Mouse (Mus musculus) kidney, embryonic 16.5 days (tissue): ENCODE data around the gene Nap1l5. TPM values are rescaled to one million over a fixed set of nuclear protein-coding genes. Genes with fewer than 3 reads are reported as not detected.
A peak's percentile ranks its signal among the peaks of the same experiment; 100 is the strongest.

Source experiments
- ATAC-seq: fragments of 200-750 bp; cut with Nextera tagmentation; 2 replicates; pipeline ENCODE4 v1.8.0; 2017; ENCODE audit warnings: moderate TSS enrichment; ENCODE audit not compliant: low FRiP score, low TSS enrichment
- H3K27ac ChIP-seq: fragments of 300-500 bp; sonication (generic); 2 replicates; pipeline ENCODE4 v1.5.1; 2014; ENCODE audit warnings: low read length
- H3K27me3 ChIP-seq: fragments of 300-500 bp; sonication (generic); 2 replicates; pipeline ENCODE4 v1.6.1; 2014; ENCODE audit warnings: low read length, control low read depth, mixed read lengths; ENCODE audit not compliant: insufficient read depth
- H3K36me3 ChIP-seq: fragments of 300-500 bp; sonication (generic); 2 replicates; pipeline ENCODE4 v1.6.1; 2014; ENCODE audit warnings: low read length, control low read depth, mixed read lengths; ENCODE audit not compliant: insufficient read depth
- H3K4me1 ChIP-seq: fragments of 300-500 bp; sonication (generic); 2 replicates; pipeline ENCODE4 v1.6.1; 2014; ENCODE audit warnings: low read length, control low read depth, mixed read lengths; ENCODE audit not compliant: insufficient read depth
- H3K4me2 ChIP-seq: fragments of 300-500 bp; sonication (generic); replicated peaks from 2 replicates; pipeline ENCODE4 v1.6.1; 2014; ENCODE audit warnings: low read depth, low read length
- H3K4me3 ChIP-seq: fragments of 300-500 bp; sonication (generic); 2 replicates; pipeline ENCODE4 v1.5.1; 2014; ENCODE audit warnings: mild to moderate bottlenecking, low read length
- H3K9ac ChIP-seq: fragments of 300-500 bp; sonication (generic); replicated peaks from 2 replicates; pipeline ENCODE4 v1.6.1; 2014; ENCODE audit warnings: low read length
- H3K9me3 ChIP-seq: fragments of 300-500 bp; sonication (generic); 2 replicates; pipeline ENCODE4 v1.6.1; 2016; ENCODE audit warnings: low read length, control low read depth
- WGBS: fragments of 180-500 bp; shearing (Covaris S2); extraction: QIAGEN DNeasy Blood & Tissue Kit; methylation state at CpG from one replicate; pipeline ENCODE4 v1.1.7; 2014; 5-methylcytosine and 5-hydroxymethylcytosine counted together
- polyA plus RNA-seq: library from polyadenylated mRNA; unstranded; fragments of >200 nt; fragmentation: Nextera tagmentation; extraction: Ambion mirVana; gene quantifications from 2 replicates; pipeline ENCODE4 v1.2.1, GENCODE M21; 2015

Gene Nap1l5
- polyA plus RNA-seq, 1 experiment from 2014 or later: 0.85 TPM

GRCm38 (mm10) chr6:58912842-58913241 lies 6.0 kb upstream of the Nap1l5 start:
- Histone ChIP-seq H3K9ac (no peak overlapping the region), H3K4me2 (no peak overlapping the region), H3K4me1 (no peaks in the 10 kb centered on the region), H3K27ac (no peak overlapping the region), H3K27me3 (no peaks in the 10 kb centered on the region), H3K36me3 (no peaks in the 10 kb centered on the region), H3K9me3 (peaks cover under 1% of the 10 kb centered on the region; the same call in 1 of the 2 replicates), H3K4me3 (no peak overlapping the region)
- 66% methylated on average over 5 of the region's 5 CpGs for WGBS
- ATAC-seq: no peak

GRCm38 (mm10) chr6:58907791-58908190 lies 915 bp upstream of the Nap1l5 start:
- 75% methylated on average over 2 of the region's 2 CpGs for WGBS
- Histone ChIP-seq H3K4me2 (no peak overlapping the region), H3K36me3 (peaks cover 12% of the 10 kb centered on the region), H3K27me3 (no peaks in the 10 kb centered on the region), H3K4me1 (0 out of 2 replicates have a peak, but pooled peaks cover 2% of the 10 kb centered on the region), H3K4me3 (no peak overlapping the region), H3K9ac (no peak overlapping the region), H3K27ac (no peak overlapping the region), H3K9me3 (peaks cover 20% of the 10 kb centered on the region)
- ATAC-seq: no peak

DNA sequence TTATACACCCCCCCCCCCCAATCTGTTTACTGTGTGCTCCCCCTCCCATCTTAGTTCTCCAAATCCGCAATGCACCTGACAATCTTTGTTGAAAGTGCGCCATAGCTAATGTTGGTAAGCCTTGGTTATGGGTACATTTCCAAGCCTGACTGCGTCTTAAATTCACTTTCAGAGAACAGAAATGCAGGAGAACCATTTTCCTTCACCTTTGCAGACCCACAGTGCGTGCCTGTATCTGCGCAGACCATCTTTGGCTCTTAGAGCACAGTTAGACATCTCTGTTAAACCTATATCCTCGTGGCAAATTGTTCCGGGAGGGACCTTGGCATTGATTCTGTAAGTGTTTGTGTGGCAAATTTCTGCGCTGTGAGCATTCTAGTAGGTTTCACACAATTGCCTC lies 460 bp upstream of the Nap1l5 start:
- ATAC-seq: no peak
- peaks cover 12% of the 10 kb centered on the region for H3K36me3 ChIP-seq
- 90% methylated on average over 8 of the region's 8 CpGs for WGBS
- H3K4me2 ChIP-seq: peak overlapping the region; percentile 52
- 0 out of 2 replicates have a peak, but pooled peaks cover 2% of the 10 kb centered on the region for H3K4me1 ChIP-seq
- H3K27me3 ChIP-seq: no peaks in the 10 kb centered on the region
- no peak overlapping the region for H3K9ac ChIP-seq
- peaks cover 20% of the 10 kb centered on the region for H3K9me3 ChIP-seq
- no peak overlapping the region for H3K4me3 ChIP-seq
- no peak overlapping the region for H3K27ac ChIP-seq

- Histone ChIP-seq H3K27me3 (no peaks in the 10 kb centered on the region), H3K4me3 (no peak overlapping the region), H3K4me1 (0 out of 2 replicates have a peak, but pooled peaks cover 2% of the 10 kb centered on the region), H3K9me3 (peaks cover 20% of the 10 kb centered on the region), H3K36me3 (peaks cover 12% of the 10 kb centered on the region), H3K27ac (no peak overlapping the region), H3K9ac (no peak overlapping the region), H3K4me2 (no peak overlapping the region)
- ATAC-seq: no peak
- WGBS: 56% methylated on average over 3 of the region's 3 CpGs
Observed at GRCm38 (mm10) chr6:58904551-58904950, 2.3 kb downstream of the Nap1l5 start.

DNA sequence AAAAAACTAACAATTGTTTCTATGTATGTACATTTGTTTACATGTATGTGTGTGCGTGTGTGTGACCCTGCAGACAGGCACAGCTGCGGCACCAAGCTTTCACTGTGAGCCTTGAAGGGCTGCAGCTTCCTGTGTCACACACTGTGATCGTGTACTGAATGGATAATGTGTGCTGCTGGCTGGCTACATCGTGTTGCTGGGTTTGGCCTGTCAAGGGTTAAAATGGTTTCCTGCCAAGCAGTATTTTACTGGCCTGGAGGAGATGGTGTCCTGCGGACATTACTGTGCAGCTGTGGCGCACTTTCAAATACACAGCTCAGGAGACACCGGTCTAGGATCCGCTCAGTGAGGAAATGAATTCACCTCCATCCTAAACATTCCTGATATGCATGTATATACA lies 3.7 kb downstream of the Nap1l5 start:
- peak; percentile 75 for ATAC-seq
- Histone ChIP-seq H3K27me3 (no peaks in the 10 kb centered on the region), H3K36me3 (peaks cover 12% of the 10 kb centered on the region), H3K4me2 (no peak overlapping the region), H3K4me1 (0 out of 2 replicates have a peak, but pooled peaks cover 2% of the 10 kb centered on the region), H3K9ac (no peak overlapping the region), H3K9me3 (peaks cover 20% of the 10 kb centered on the region), H3K4me3 (no peak overlapping the region), H3K27ac (no peak overlapping the region)
- 29% methylated on average over 8 of the region's 8 CpGs for WGBS

- WGBS: 80% methylated on average over 7 of the region's 7 CpGs
- Histone ChIP-seq H3K36me3 (peaks cover 4% of the 10 kb centered on the region; the same call in 1 of the 2 replicates), H3K9ac (no peak overlapping the region), H3K27ac (no peak overlapping the region), H3K4me1 (no peaks in the 10 kb centered on the region), H3K9me3 (no peaks in the 10 kb centered on the region), H3K4me3 (no peak overlapping the region), H3K4me2 (no peak overlapping the region), H3K27me3 (no peaks in the 10 kb centered on the region)
- no peak for ATAC-seq
Observed at GRCm38 (mm10) chr6:58900536-58900935, 6.3 kb downstream of the Nap1l5 start.

GRCm38 (mm10) chr6:58899076-58899475 lies 7.8 kb downstream of the Nap1l5 start:
- 86% methylated on average over 3 of the region's 3 CpGs for WGBS
- no peak for ATAC-seq
- H3K4me1 ChIP-seq: no peaks in the 10 kb centered on the region

DNA sequence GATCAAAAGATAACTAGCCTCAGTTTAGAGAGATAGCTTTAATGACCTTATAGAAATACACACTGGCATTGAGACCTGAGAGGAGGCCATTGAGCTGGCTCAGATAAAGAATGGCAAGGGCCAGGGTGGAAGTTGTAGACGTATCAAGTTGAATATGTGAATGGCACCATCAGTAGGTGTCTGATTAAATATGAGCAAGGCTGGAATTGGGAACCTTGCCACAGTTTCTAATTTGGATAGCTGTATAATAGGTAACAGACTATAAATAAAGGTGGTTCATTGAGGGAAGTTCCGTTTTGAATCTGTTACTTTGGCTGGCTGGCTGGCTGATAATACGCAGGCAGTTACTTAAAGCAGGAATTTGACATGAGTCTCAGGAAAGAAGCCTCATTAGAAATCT lies 10.2 kb downstream of the Nap1l5 start:
- WGBS: 83% methylated on average over 3 of the region's 3 CpGs
- H3K4me1 ChIP-seq: no peaks in the 10 kb centered on the region
- no peak overlapping the region for H3K27ac ChIP-seq
- no peaks in the 10 kb centered on the region for H3K27me3 ChIP-seq
- peaks cover 5% of the 10 kb centered on the region; the same call in 1 of the 2 replicates for H3K36me3 ChIP-seq
- H3K9me3 ChIP-seq: no peaks in the 10 kb centered on the region
- H3K4me3 ChIP-seq: no peak overlapping the region
- no peak for ATAC-seq
- no peak overlapping the region for H3K9ac ChIP-seq
- H3K4me2 ChIP-seq: no peak overlapping the region

More at GRCm38 (mm10) chr6:58899076-58899475, 7.8 kb downstream of the Nap1l5 start:
- H3K27ac ChIP-seq: no peak overlapping the region
- H3K36me3 ChIP-seq: peaks cover 5% of the 10 kb centered on the region; the same call in 1 of the 2 replicates
- no peaks in the 10 kb centered on the region for H3K9me3 ChIP-seq
- H3K27me3 ChIP-seq: no peaks in the 10 kb centered on the region
- no peak overlapping the region for H3K4me2 ChIP-seq
- H3K9ac ChIP-seq: no peak overlapping the region
- H3K4me3 ChIP-seq: no peak overlapping the region

GRCm38 (mm10) chr6:58894994-58895393 lies 11.9 kb downstream of the Nap1l5 start:
- Histone ChIP-seq H3K27me3 (no peaks in the 10 kb centered on the region), H3K9me3 (no peaks in the 10 kb centered on the region), H3K4me1 (no peaks in the 10 kb centered on the region), H3K4me2 (no peak overlapping the region), H3K36me3 (peaks cover 5% of the 10 kb centered on the region; the same call in 1 of the 2 replicates), H3K9ac (no peak overlapping the region), H3K4me3 (no peak overlapping the region), H3K27ac (no peak overlapping the region)
- no peak for ATAC-seq
- WGBS: 75% methylated on average over 4 of the region's 4 CpGs

DNA sequence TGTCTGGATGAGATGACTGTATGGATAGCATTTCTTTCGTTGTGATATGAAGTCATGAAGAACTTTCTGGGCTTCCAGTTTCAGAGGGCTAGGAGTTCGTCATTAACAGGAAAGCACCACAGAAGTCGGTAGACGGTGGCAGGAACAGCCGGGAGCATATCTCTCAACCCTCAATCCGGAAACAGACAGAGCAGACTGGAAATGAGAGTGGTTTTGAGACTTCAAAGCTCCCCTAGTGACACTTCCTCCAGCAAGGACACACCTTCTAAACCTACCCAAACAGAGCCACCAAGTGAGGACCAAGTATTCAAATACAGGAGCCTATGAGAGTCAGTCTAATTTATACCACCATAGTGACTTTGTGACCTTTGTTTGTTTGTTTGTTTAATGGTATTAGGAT lies 13.6 kb downstream of the Nap1l5 start:
- Histone ChIP-seq H3K27ac (no peak overlapping the region), H3K9me3 (no peaks in the 10 kb centered on the region), H3K36me3 (peaks cover 10% of the 10 kb centered on the region; the same call in 1 of the 2 replicates), H3K4me1 (no peaks in the 10 kb centered on the region), H3K4me2 (no peak overlapping the region), H3K4me3 (no peak overlapping the region), H3K9ac (no peak overlapping the region), H3K27me3 (no peaks in the 10 kb centered on the region)
- ATAC-seq: no peak
- 82% methylated on average over 6 of the region's 6 CpGs for WGBS
